Mouse (Mus musculus): ENCODE data around the gene Rad54l.

Gene Rad54l

GRCm38 (mm10) chr4:116073146-116073545 lies 50.3 kb downstream of the Rad54l start:
- DNase-seq (ENCODE audit: low read depth, low spot score) = no peak

- DNase-seq (ENCODE audit: low read depth, low spot score) = no peak
Observed at GRCm38 (mm10) chr4:116070116-116070515, 53.4 kb downstream of the Rad54l start.

GRCm38 (mm10) chr4:116063855-116064254 lies 59.6 kb downstream of the Rad54l start:
- DNase-seq (ENCODE audit: low read depth, low spot score) = no peak

GRCm38 (mm10) chr4:116059012-116059726 lies 64.3 kb downstream of the Rad54l start:
- DNase-seq (ENCODE audit: low read depth, low spot score) = no peak

GRCm38 (mm10) chr4:116057559-116057958 lies 65.9 kb downstream of the Rad54l start:
- DNase-seq (ENCODE audit: low read depth, low spot score) = no peak

- peak; percentile 79 for DNase-seq (ENCODE audit: low read depth, low spot score)
Observed at GRCm38 (mm10) chr4:116053399-116053961, 70.0 kb downstream of the Rad54l start, which contains the start of gene Nsun4. Gene Nsun4, minus strand, starts transcription at chr4:116053876.

GRCm38 (mm10) chr4:116052526-116053293 lies 70.8 kb downstream of the Rad54l start:
- no peak for DNase-seq (ENCODE audit: low read depth, low spot score)

- no peak for DNase-seq (ENCODE audit: low read depth, low spot score)
Observed at GRCm38 (mm10) chr4:116049211-116049610, 74.3 kb downstream of the Rad54l start.

GRCm38 (mm10) chr4:116048130-116048920 lies 75.2 kb downstream of the Rad54l start:
- DNase-seq (ENCODE audit: low read depth, low spot score) = no peak

GRCm38 (mm10) chr4:116047681-116048080 lies 75.8 kb downstream of the Rad54l start:
- no peak for DNase-seq (ENCODE audit: low read depth, low spot score)

GRCm38 (mm10) chr4:116046604-116047003 lies 76.9 kb downstream of the Rad54l start:
- DNase-seq (ENCODE audit: low read depth, low spot score) = no peak
